Mouse (Mus musculus): ENCODE data around the gene Ccdc151.
A peak's percentile ranks its signal among the peaks of the same experiment; 100 is the strongest.

Gene Ccdc151

DNA sequence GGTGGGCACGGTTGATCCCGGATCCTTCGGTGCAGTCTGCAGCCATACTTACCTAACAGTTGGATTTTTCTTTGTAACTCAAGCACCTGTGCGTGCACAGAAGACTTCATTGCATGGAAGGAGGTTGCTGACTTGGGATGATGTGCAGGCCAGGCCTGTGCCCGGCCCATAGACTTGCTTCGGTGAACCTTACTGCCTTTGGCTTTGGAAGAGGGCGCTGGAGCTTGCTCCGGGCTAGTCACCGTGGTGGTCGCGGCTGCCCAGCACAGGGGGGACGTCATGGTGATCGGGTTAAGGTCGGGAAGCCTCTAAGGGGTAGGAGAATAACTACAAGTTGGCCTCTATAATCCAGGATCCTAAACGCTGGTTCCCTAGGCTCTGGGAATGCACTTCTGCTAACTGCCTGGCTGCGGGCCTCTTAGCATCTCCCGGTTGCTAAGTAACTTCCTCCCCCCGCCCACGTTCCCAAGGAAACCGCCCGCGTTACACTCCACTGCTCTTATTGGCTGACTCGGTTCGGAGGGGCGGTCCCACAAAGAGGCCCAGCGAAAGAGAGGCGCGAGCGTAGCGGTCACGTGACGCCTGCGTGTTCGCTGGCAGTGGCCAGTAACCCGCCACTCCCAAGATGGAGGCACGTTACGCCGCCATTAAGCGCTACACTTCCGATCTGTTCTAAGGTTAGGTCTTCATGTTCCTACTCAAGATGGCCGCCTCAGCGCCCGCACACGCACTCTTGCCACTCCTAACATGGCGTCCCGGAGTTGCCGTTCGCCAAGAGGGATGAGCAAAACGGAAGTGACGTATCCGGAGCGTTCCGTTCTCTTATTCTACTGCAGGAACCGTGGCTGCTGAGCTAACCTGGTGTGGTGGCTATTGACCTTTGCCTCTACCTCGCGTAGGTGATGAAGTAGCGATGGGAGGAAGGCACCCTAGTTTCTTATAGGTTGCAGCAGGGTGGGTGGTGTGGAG is at the start of gene Ccdc151, which contains the start of gene Prkcsh:
TSS of gene Ccdc151 (minus strand) at position 441 of the 969 bp plus-strand sequence.
TSS of gene Prkcsh (plus strand) at position 613 of the 969 bp plus-strand sequence.
- peak; percentile 99 to 100 for DNase-seq

DNA sequence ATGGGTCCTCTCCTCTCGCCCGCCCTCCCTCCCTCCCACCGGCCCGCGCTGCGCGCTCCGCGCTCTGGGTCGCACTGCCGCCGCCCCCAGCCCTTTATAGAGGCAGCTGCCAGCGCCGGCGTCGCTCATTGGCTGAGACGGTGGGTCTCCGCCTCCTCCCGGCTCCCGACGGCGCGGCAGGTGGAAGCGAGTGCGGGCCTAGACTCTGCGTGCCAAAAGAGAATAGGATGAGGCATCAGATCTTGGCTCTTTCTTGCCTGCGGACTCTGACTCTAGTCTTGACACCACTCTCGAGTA is 49.5 kb upstream of the Ccdc151 start, which contains the start of gene Elavl3:
TSS of gene Elavl3 (minus strand) at position 66 of the 297 bp plus-strand sequence.
- no peak for DNase-seq

DNA sequence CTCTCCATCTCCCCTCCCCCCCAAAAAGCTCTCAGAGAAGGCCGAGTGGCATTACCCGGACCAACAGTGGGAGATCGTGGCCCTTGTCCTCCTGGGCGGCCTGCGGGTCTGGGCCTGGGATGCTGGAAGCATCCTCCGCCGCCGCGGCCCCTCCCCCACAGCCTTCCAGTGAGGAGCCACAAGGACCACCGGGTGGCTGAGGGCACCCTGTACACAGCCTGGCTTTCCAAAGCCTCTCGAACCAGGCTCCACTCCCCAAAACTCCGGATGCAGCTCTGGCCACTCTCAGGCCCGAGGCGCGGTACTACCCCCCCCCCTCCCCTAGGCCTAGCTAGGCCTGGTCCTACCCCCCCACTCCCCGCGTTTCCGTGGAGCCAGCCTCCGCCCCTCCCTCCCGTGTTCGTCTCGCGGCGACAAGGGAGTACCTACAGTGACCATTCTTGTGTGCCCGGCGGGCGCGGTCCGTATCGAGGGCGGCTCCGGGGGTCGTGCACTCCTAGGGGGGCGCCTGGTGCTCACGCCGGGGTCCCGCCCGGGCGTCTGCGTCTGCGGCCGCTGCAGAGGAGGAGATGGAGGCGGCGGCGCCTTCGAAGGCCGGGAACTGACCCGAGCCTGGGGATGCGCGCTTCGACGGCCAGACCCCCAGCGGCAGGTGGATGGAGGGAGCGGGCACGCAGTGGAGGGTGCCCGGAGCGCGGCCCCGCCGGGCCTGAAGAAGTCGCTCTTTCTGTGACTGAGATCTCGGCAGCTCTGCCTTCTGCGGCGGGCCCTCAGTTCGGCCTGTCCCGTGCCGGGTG is 48.9 kb upstream of the Ccdc151 start:
- DNase-seq: no peak

DNA sequence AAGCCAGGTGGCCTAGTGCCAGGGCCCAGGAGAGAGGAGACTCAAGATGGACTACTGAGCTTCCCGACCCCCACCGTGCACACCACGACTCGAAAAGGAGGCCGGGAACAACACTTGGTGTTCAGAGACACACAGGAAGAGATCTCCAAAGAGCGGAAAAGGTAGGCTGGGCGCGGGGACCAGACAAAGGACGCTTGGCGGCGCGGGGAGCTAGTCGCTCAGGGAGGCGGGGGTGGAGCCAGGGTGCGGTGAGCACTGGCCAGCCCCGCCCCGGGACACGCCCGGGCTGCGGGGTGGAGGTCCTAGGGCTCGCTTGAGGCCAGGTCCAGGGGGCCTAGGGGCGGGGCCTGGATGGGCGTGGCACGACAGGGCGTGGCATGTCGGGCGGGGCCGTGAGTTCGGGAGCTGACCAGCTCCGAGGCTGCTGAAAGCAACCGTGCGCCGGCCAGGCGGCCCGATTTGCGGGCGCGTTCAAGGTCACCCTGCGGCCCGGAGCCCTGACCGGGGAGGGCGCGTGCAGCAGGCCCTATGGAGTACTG is 48.0 kb upstream of the Ccdc151 start:
- DNase-seq: peak; percentile 44 to 57

GRCm38 (mm10) chr9:22049721-22050270 is 47.4 kb upstream of the Ccdc151 start:
- DNase-seq: no peak

DNA sequence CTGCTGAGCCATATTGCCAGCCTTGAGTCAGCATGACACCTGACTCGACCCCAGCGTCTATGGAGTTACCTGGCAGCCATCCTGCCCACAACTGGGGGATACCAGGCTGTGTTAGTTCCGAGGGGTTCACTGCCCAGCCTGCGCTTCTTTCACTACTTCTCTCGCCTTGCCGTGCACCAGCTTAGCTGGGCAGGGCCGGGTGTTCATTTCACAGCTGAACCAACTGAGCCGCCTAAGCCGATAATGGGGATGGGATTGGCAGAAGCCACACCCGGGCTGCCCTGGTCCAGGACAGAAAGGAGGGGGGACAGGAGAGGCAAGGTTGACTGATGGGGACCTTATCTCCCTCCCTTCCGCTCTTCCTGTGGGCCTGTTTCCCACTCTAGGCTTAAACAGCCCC is 46.9 kb upstream of the Ccdc151 start:
- no peak for DNase-seq

DNA sequence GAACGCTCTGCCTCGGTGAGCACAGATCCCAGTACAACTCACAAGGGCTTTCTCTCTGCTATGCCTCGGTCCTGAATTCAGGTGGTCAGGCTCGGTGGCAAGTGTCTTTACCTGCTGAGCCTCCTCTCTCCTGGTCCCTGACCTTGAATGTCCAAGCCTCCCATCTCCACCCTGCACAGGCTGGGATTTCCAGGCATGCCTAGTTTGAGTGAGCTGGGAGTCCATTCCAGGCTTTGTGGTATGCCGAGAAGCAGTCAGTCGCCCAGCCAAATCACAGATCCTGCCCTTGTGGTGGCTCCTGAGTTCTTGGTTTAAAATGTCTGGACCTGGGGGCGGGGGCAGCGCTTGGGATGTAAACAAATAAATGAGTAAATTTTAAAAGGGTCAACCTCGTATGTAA is 44.9 kb upstream of the Ccdc151 start:
- no peak for DNase-seq

GRCm38 (mm10) chr9:22041832-22042231 is 39.4 kb upstream of the Ccdc151 start:
- no peak for DNase-seq

- no peak for DNase-seq
Measured at GRCm38 (mm10) chr9:22037826-22038225, 35.4 kb upstream of the Ccdc151 start.

DNA sequence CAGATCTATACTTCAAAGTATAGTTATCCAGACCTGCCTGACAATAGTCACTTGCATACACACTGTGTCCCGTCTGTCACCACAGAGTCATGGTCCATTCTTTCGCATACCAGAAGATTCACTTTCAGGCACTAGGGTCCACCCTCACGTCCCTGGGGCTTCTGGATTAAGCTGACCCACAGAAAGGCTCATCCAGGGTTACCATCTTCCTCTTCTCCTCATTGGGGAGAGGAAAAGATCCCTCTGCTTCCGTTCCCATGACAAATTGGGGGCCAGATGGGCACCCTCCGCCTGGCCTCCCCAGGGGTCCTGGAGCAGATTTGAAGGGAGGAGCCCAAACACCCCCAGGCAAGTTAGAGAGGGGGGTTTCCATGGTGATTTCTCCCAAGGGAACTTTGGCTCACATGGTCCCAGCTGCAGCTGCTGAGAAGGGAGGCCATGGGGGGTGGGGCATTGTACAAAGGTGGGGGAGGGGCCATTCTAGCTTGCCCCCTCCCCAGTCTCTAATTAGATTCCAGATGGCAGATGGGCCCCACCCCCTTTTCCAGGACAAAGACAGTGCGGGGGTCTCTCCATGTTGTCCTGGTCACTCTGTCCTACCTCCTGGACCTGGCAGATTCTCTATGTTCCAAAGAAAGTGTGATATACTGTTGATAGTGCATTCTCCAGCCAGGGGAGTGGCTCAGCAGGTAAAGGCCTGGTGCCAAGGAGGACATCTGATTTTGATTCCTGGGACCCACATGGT is 33.0 kb upstream of the Ccdc151 start:
- no peak for DNase-seq

- no peak for DNase-seq
Measured at GRCm38 (mm10) chr9:22030386-22030785, 28.0 kb upstream of the Ccdc151 start.

- DNase-seq: no peak
Measured at GRCm38 (mm10) chr9:22028467-22028866, 26.0 kb upstream of the Ccdc151 start.

DNA sequence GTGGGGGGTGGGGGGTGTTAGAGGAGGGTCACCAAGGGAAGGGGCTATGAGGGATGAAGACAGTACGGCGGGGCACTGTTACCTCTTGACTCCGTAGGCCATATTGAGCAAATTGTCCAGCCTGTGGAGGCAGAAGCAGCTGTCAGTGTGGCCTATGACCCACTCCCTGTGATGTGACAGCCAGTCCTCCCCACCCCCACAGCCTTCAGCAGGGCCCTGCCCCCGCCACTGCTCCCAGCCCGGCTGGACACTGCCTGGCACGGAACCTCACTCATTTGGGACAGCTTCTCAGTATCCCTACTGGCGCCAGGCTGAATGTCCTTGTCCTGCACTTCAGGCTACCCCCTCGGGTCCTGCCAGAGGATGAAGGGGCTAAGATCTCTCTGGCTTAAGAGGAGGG is 22.2 kb upstream of the Ccdc151 start:
- peak; percentile 23 to 64 for DNase-seq

DNA sequence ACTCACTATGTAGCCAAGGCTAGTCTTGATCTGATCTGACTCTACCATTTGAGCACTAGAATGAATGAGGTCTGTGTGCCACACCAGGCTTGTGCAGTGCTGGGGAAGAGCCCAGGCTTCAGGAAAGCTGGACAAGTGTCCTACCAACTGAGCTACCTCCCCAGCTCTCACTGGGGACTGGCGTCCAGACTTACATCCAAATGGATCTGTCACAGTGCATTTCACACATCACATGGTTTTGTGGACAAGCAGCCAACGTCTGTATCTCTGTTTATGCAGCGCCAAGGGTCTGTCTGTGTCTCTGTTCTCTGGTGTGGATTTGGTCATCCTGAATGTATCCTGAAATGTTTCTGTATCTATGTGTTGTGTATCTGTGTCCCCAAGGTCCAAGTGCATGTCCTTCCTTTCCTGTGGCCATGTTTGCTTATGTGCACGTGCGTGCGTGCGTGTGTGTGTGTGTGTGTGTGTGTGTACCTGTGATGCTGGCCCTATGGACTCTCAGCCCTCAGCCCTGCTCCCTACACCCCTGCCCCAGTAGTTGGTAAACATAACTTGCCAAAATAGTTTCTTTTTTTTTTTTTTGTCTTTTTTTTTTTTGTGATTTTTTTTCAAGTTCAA is 14.9 kb upstream of the Ccdc151 start:
- DNase-seq: no peak

DNA sequence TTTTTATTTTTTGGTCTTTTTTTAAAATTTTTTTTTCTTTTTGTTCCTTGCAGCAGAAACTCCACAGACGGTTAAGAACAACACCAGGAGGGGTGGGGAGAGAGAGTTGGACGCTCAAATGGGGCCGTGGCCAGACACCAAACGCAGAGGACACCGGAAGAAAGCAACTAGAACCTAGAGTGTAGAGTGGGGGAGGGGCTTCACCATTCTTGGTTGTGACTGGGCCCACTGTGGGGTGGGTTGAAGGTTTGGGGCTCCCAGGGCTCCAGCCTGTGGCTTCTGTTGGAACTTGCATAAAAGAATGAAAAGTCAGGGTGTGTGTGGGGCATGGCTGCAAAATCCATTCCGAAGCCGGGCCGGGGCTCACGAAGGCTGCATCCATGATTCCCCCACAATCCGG is 13.8 kb upstream of the Ccdc151 start:
- DNase-seq: no peak

DNA sequence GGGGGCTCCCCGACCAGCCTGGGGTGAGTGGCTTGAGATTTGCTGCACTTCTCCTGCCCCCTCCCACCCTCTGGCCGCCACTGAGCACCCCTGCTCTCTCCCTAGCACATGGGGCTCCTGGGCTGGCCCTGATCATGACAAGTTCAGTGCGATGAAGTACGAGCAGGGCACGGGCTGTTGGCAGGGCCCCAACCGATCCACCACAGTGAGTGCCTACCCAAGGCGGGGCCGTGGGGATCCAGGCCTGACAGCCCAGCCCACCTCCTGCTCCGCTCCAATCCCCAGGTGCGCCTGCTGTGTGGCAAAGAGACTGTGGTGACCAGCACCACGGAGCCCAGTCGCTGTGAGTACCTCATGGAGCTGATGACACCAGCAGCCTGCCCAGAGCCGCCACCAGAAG is 10.3 kb upstream of the Ccdc151 start:
- DNase-seq: no peak

- no peak for DNase-seq
Measured at GRCm38 (mm10) chr9:22011055-22011454, 8.6 kb upstream of the Ccdc151 start.

DNA sequence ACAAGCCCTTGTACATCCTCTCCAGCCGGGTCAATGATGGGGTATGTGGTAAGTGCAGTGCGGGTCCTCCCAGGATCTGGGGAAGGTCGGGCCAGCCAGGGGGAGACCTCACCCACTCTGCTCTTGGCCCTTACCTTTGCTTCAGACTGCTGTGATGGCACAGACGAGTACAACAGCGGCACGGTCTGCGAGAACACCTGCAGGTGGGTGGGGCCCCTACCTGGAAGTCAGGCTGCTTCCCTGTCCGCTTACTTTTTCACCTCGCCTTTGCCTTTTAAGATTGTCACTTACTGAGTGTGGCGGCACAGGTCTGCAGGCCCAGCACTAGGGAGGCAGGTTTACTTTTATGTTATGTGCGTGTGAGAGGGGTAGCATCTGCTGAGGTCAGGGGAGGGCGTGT is 2.1 kb upstream of the Ccdc151 start:
- no peak for DNase-seq

GRCm38 (mm10) chr9:22003163-22003554 is 725 bp upstream of the Ccdc151 start:
- peak in 1 of 2 experiments; percentile 63 for DNase-seq

DNA sequence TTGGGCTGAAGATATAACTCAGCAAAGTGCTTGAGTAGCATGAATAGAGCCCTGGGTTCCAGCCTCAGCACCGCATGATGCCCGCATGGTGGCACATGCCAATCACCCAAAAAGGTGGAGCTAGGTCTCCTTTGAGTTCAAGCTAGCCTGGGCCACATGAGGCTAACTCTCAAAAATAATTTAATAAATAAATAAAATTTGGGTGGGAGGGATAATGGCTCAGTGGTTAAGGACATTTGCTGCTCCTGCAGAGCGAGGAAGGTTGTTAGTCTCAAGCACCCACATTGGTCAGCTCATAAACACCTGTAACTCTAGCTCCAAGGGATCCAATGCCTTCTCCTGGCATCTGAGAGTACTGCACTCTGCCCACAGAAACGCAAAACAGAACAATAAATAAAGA is 801 bp downstream of the Ccdc151 start:
- no peak for DNase-seq

GRCm38 (mm10) chr9:22000296-22000695 is 2.1 kb downstream of the Ccdc151 start:
- DNase-seq: no peak

Measured in lung, postnatal 4 days (tissue).